Mouse (Mus musculus) ES-Bruce4 (cell line): ENCODE measurements around the gene Fdxacb1.

ENCODE experiments used
- CTCF ChIP-seq: IDR thresholded peaks from one replicate; pipeline ENCODE4 v1.8.1; 2011; ENCODE audit warnings: low read depth, low read length
- POLR2A ChIP-seq: IDR thresholded peaks from one replicate; pipeline ENCODE4 v1.8.1; 2011; ENCODE audit warnings: low read length; ENCODE audit not compliant: insufficient read depth

GRCm38 (mm10) chr9:50821651-50822050 lies 53.6 kb downstream of the Fdxacb1 start:
- TF ChIP-seq CTCF = no peak
- TF ChIP-seq POLR2A = no peak
